Mouse (Mus musculus): ENCODE data around the gene Sirpa. TPM values are rescaled to one million over a fixed set of nuclear protein-coding genes. Genes with fewer than 3 reads are reported as not detected.

Gene Sirpa
- total RNA-seq, 1 experiment, result 6.5 TPM

DNA sequence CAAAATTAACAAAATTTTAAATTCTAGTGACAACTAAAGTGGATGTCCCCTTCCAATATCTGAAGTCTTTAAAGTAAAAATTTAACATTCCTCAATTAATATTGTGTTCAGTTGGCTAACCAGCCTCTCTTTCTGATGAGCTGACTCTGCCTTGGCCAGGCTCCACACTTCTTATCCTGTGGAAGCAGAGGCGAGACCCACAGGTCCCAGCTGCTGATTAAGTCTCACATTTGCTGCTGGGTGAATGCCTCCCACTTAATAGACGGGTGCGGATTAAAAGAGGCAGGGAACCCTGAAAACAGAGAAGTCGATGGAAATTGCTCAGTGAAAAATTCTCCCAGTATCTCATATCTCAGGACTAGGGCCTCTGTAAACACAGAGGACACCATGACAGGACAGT lies 69.8 kb downstream of the Sirpa start:
- Histone ChIP-seq H3K4me1 (ENCODE audit: control insufficient read depth in 2 of 2, insufficient read depth in 2 of 2, low read length in 2 of 2, poor library complexity in 1 of 2) (no peaks in the 10 kb centered on the region), H3K9me3 (ENCODE audit: control insufficient read depth, insufficient read depth, low read depth, low read length) (no peaks in the 10 kb centered on the region), H3K36me3 (ENCODE audit: control insufficient read depth, insufficient read depth, low read length, poor library complexity, severe bottlenecking) (no peaks in the 10 kb centered on the region), H3K4me3 (ENCODE audit: insufficient read depth in 1 of 2, low read depth in 1 of 2, low read length in 2 of 2, poor library complexity in 1 of 2, severe bottlenecking in 1 of 2) (no peak overlapping the region), H3K9ac (ENCODE audit: insufficient read depth, low read depth, low read length, poor library complexity, severe bottlenecking) (no peak overlapping the region), H3K27ac (ENCODE audit: insufficient read depth, low read depth, low read length, poor library complexity, severe bottlenecking) (no peak overlapping the region)
- in situ Hi-C loops (cut with MboI; ENCODE audit: low sequenced_read_pairs in 2 of 2, unreplicated experiment in 2 of 2), result no loop called here
- TF ChIP-seq ZNF384 (IDR thresholded peaks at IDR 0.05; ENCODE audit: low read depth, low read length) (no peak), MAFK (IDR thresholded peaks at IDR 0.05; ENCODE audit: insufficient read depth, low read depth, low read length) (no peak), HCFC1 (IDR thresholded peaks at IDR 0.05; ENCODE audit: borderline replicate concordance, insufficient read depth, low read length) (no peak), ZC3H11A (IDR thresholded peaks at IDR 0.05; ENCODE audit: borderline replicate concordance, low read depth, low read length) (no peak)
- DNase-seq (ENCODE audit: low read depth, low spot score), result no peak

DNA sequence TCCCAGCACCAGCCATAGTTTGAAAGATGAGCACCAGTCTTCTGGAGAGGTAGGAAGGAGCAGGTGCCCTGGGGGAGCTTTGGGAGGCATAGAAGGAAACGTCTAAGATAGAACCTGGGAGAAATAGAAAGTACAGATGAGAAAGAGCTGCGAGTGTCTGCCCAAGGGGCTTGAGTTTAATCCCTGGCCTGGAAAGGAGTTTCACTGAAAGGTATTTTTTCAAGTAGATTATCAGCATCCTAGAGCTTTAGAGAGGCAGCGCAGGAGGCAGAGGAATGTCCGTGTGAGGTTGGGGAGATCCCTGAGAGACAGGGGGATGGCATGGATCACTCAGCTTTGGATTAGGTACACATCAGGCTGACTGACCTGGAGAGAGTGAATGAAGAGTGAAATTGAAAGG lies 79.3 kb downstream of the Sirpa start:
- in situ Hi-C loops (cut with MboI; ENCODE audit: low sequenced_read_pairs in 2 of 2, unreplicated experiment in 2 of 2), result no loop called here
- no peak for DNase-seq (ENCODE audit: low read depth, low spot score)
- TF ChIP-seq CHD2 (IDR thresholded peaks at IDR 0.05; ENCODE audit: low read depth, low read length) (no peak), ZC3H11A (IDR thresholded peaks at IDR 0.05; ENCODE audit: borderline replicate concordance, low read depth, low read length) (no peak), ZNF384 (IDR thresholded peaks at IDR 0.05; ENCODE audit: low read depth, low read length) (no peak), HCFC1 (IDR thresholded peaks at IDR 0.05; ENCODE audit: borderline replicate concordance, insufficient read depth, low read length) (no peak), MAFK (IDR thresholded peaks at IDR 0.05; ENCODE audit: insufficient read depth, low read depth, low read length) (no peak)

DNA sequence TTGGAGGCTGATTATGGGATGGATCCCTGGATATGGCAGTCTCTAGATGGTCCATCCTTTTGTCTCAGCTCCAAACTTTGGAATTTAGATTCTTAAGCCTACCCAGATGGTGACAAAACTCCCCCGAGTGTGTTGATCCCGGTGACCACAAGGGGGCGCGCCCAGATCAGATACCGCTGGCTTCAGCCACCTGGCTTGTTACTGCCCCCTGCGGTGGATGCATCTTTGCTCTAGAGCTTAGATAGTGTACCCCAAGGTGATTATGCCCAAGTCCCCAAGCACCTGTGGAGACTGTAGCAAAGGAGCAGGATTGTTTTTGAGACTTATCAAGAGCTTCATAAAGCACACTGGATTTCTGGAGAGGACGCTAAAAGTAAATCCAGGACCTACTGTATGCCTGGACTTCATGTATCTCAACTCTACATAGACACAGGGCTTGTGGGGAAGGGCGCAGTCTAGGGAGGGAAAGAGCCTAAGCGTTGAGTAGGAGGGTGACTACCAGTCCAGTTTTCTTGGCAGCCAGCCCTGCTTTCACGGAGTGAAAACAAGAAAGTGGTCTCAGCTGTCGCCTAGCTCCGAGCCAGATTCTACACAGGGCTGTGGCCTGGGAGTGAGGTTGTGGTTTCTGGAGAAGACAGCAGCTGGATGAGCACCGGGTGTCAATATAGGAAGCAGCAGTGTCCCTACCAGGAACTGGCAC lies 82.5 kb downstream of the Sirpa start:
- in situ Hi-C loops (cut with MboI; ENCODE audit: low sequenced_read_pairs in 2 of 2, unreplicated experiment in 2 of 2), result loop anchor here in 1 of 2 experiments (25.0 kb wide), 1 partner anchor 187 kb away; no protein-coding TSS in a partner anchor
- DNase-seq (ENCODE audit: low read depth, low spot score), result peak; percentile 80
- Histone ChIP-seq H3K9ac (ENCODE audit: insufficient read depth, low read depth, low read length, poor library complexity, severe bottlenecking) (no peak overlapping the region), H3K9me3 (ENCODE audit: control insufficient read depth, insufficient read depth, low read depth, low read length) (no peaks in the 10 kb centered on the region), H3K4me1 (ENCODE audit: control insufficient read depth in 2 of 2, insufficient read depth in 2 of 2, low read length in 2 of 2, poor library complexity in 1 of 2) (peaks cover 0 to 9% of the 10 kb centered on the region in 2 experiments; a peak in 1 of 4 replicates), H3K36me3 (ENCODE audit: control insufficient read depth, insufficient read depth, low read length, poor library complexity, severe bottlenecking) (no peaks in the 10 kb centered on the region), H3K4me3 (ENCODE audit: insufficient read depth in 1 of 2, low read depth in 1 of 2, low read length in 2 of 2, poor library complexity in 1 of 2, severe bottlenecking in 1 of 2) (no peak overlapping the region), H3K27ac (ENCODE audit: insufficient read depth, low read depth, low read length, poor library complexity, severe bottlenecking) (no peak overlapping the region)
- TF ChIP-seq ZC3H11A (IDR thresholded peaks at IDR 0.05; ENCODE audit: borderline replicate concordance, low read depth, low read length) (peak; percentile 94), ZNF384 (IDR thresholded peaks at IDR 0.05; ENCODE audit: low read depth, low read length) (0 out of 2 replicates have a peak, but pooled peaks have one; percentile 9), MAFK (IDR thresholded peaks at IDR 0.05; ENCODE audit: insufficient read depth, low read depth, low read length) (no peak), CHD2 (IDR thresholded peaks at IDR 0.05; ENCODE audit: low read depth, low read length) (no peak), HCFC1 (IDR thresholded peaks at IDR 0.05; ENCODE audit: borderline replicate concordance, insufficient read depth, low read length) (0 out of 2 replicates have a peak, but pooled peaks have one; percentile 16)

More for the DNA sequence above, 79.3 kb downstream of the Sirpa start:
- no peak overlapping the region for H3K27ac ChIP-seq (ENCODE audit: insufficient read depth, low read depth, low read length, poor library complexity, severe bottlenecking)
- H3K9me3 ChIP-seq (ENCODE audit: control insufficient read depth, insufficient read depth, low read depth, low read length), result no peaks in the 10 kb centered on the region
- no peak overlapping the region for H3K4me3 ChIP-seq (ENCODE audit: insufficient read depth in 1 of 2, low read depth in 1 of 2, low read length in 2 of 2, poor library complexity in 1 of 2, severe bottlenecking in 1 of 2)
- no peaks in the 10 kb centered on the region for H3K36me3 ChIP-seq (ENCODE audit: control insufficient read depth, insufficient read depth, low read length, poor library complexity, severe bottlenecking)
- H3K4me1 ChIP-seq (ENCODE audit: control insufficient read depth in 2 of 2, insufficient read depth in 2 of 2, low read length in 2 of 2, poor library complexity in 1 of 2), result peaks cover 0 to 4% of the 10 kb centered on the region in 2 experiments; a peak in 1 of 4 replicates
- H3K9ac ChIP-seq (ENCODE audit: insufficient read depth, low read depth, low read length, poor library complexity, severe bottlenecking), result no peak overlapping the region

DNA sequence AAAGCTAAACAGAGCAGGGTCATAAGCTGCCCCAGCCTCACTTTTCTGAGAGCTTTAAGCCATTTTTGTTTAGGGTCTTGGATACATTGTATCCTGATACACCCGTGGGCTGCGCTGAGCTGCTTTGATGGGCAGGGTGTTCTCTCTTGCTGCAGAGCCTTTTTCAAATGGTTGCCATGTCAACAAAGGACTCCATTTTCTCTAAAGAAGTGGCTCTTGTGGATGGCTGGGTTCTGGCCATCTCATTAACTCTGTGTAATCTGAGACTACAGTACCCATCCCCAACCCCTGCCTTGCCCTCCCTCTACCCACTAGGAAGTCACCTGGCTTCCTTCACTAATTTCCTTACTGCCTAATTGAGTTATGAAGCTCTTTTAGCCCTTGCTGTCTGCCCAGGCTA lies 85.0 kb downstream of the Sirpa start:
- no peak overlapping the region for H3K27ac ChIP-seq (ENCODE audit: insufficient read depth, low read depth, low read length, poor library complexity, severe bottlenecking)
- DNase-seq (ENCODE audit: low read depth, low spot score), result no peak
- in situ Hi-C loops (cut with MboI; ENCODE audit: low sequenced_read_pairs in 2 of 2, unreplicated experiment in 2 of 2), result loop anchor here in 1 of 2 experiments (25.0 kb wide), 1 partner anchor 185 kb away; no protein-coding TSS in a partner anchor
- TF ChIP-seq HCFC1 (IDR thresholded peaks at IDR 0.05; ENCODE audit: borderline replicate concordance, insufficient read depth, low read length), result no peak
- TF ChIP-seq CHD2 (IDR thresholded peaks at IDR 0.05; ENCODE audit: low read depth, low read length), result no peak
- no peak for TF ChIP-seq ZNF384 (IDR thresholded peaks at IDR 0.05; ENCODE audit: low read depth, low read length)
- no peak for TF ChIP-seq ZC3H11A (IDR thresholded peaks at IDR 0.05; ENCODE audit: borderline replicate concordance, low read depth, low read length)
- TF ChIP-seq MAFK (IDR thresholded peaks at IDR 0.05; ENCODE audit: insufficient read depth, low read depth, low read length), result no peak
- H3K4me1 ChIP-seq (ENCODE audit: control insufficient read depth in 2 of 2, insufficient read depth in 2 of 2, low read length in 2 of 2, poor library complexity in 1 of 2), result peaks cover 0 to 9% of the 10 kb centered on the region in 2 experiments; a peak in 1 of 4 replicates
- no peak overlapping the region for H3K9ac ChIP-seq (ENCODE audit: insufficient read depth, low read depth, low read length, poor library complexity, severe bottlenecking)
- H3K36me3 ChIP-seq (ENCODE audit: control insufficient read depth, insufficient read depth, low read length, poor library complexity, severe bottlenecking), result no peaks in the 10 kb centered on the region
- H3K9me3 ChIP-seq (ENCODE audit: control insufficient read depth, insufficient read depth, low read depth, low read length), result no peaks in the 10 kb centered on the region
- no peak overlapping the region for H3K4me3 ChIP-seq (ENCODE audit: insufficient read depth in 1 of 2, low read depth in 1 of 2, low read length in 2 of 2, poor library complexity in 1 of 2, severe bottlenecking in 1 of 2)

Measured in ES-E14 (cell line).